Mouse (Mus musculus): ENCODE measurements around the gene Per2. TPM values are rescaled to one million over a fixed set of nuclear protein-coding genes. Genes with fewer than 3 reads are reported as not detected.

The Per2 gene
- polyA plus RNA-seq, 1 experiment: 0.96 TPM

DNA sequence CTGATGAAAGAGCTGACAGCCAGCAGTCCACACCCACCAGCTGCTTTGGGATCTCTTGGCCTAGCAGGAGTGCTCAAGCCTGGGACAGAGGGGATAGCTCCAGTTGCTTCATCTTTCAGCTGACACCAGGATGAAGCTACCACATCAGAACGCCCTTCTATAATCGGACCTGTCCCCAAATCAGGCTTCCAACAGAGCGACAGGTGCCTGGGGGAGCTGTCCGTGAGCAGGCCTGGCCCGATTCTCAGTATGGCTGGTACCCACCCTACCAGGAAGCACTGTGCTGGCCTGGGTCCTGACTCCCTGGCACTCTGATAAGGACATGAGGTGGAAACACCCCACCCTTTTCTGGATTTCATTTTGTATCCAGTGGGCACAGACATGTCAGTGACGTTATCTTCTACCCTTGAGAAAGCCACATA is 85.7 kb downstream of the Per2 start:
- Histone ChIP-seq H3K27me3 (ENCODE audit: control insufficient read depth, insufficient read depth, insufficient read length) (no peaks in the 10 kb centered on the region), H3K79me2 (ENCODE audit: control insufficient read depth, insufficient read depth) (no peaks in the 10 kb centered on the region), H3K4me3 (ENCODE audit: insufficient read depth, poor library complexity, severe bottlenecking) (no peak overlapping the region), H3K79me3 (ENCODE audit: low read depth) (no peaks in the 10 kb centered on the region), H3K36me3 (ENCODE audit: control insufficient read depth, insufficient read depth) (peaks cover 75% of the 10 kb centered on the region), H3ac (ENCODE audit: control insufficient read depth, insufficient read length, low read depth) (no peak overlapping the region)
- TF ChIP-seq CEBPB (IDR thresholded peaks at IDR 0.05; ENCODE audit: low read depth) (no peak), CTCF (IDR thresholded peaks at IDR 0.05; ENCODE audit: control insufficient read depth, insufficient read depth, insufficient read length) (no peak), MYOG (IDR thresholded peaks at IDR 0.05; ENCODE audit: control insufficient read depth, extremely low read depth, insufficient read length) (no peak), USF1 (IDR thresholded peaks at IDR 0.05; ENCODE audit: low read depth) (no peak)

DNA sequence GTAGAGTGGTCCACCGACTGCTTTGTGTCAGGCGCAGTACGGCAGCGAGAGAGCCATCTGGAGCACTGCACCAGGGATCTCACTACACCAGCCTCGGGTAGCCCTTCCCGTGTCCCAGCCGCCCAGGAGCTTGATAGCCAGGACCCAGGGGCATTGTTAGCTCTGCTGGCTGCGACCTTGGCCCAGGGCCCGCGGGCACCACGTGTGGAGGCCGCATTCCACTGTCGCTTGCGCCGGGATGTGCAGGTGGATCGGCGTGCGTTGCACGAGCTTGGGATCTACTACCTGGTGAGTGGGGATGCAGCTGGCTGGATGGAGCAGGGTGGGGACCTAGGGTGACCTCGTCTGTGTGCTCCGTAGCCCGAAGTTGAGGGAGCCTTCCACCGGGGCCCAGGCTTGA is 89.1 kb downstream of the Per2 start:
- peaks cover 42% of the 10 kb centered on the region for H3K36me3 ChIP-seq (ENCODE audit: control insufficient read depth, insufficient read depth)
- H3K79me2 ChIP-seq (ENCODE audit: control insufficient read depth, insufficient read depth): peaks cover 10% of the 10 kb centered on the region
- H3ac ChIP-seq (ENCODE audit: control insufficient read depth, insufficient read length, low read depth): no peak overlapping the region
- H3K4me3 ChIP-seq (ENCODE audit: insufficient read depth, poor library complexity, severe bottlenecking): no peak overlapping the region
- H3K27me3 ChIP-seq (ENCODE audit: control insufficient read depth, insufficient read depth, insufficient read length): no peaks in the 10 kb centered on the region
- peaks cover 3% of the 10 kb centered on the region for H3K79me3 ChIP-seq (ENCODE audit: low read depth)
- TF ChIP-seq CTCF (IDR thresholded peaks at IDR 0.05; ENCODE audit: control insufficient read depth, insufficient read depth, insufficient read length) (no peak), MYOG (IDR thresholded peaks at IDR 0.05; ENCODE audit: control insufficient read depth, extremely low read depth, insufficient read length) (no peak), CEBPB (IDR thresholded peaks at IDR 0.05; ENCODE audit: low read depth) (no peak), MYOD1 (IDR thresholded peaks at IDR 0.05; ENCODE audit: control insufficient read depth, insufficient read length, low read depth) (no peak), USF1 (IDR thresholded peaks at IDR 0.05; ENCODE audit: low read depth) (no peak), FOSL1 (IDR thresholded peaks at IDR 0.05; ENCODE audit: insufficient read depth, low read length, poor library complexity, severe bottlenecking) (no peak), MAX (IDR thresholded peaks at IDR 0.05) (no peak)

DNA sequence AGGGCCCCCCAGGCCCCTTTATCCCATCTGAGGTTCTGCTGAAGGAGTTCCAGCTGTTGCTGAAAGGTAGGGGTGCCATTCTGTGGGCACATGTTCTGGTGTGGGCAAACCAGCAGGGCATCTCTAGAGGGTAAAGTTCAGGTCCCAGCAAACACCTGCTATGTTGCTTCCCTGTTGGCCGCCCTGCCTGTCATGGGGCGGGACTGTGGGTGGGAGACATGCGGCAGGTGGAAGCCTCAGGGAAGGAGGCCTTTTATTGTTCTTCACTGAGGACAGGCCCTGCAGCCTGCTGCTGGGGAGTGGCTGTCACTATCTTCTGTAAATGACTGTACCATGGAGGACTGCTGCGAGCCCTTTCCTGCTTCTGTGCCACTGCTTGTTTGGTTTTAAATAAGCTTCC is 89.7 kb downstream of the Per2 start:
- peaks cover 10% of the 10 kb centered on the region for H3K79me2 ChIP-seq (ENCODE audit: control insufficient read depth, insufficient read depth)
- H3ac ChIP-seq (ENCODE audit: control insufficient read depth, insufficient read length, low read depth): no peak overlapping the region
- TF ChIP-seq MAX (IDR thresholded peaks at IDR 0.05) (no peak), MYOD1 (IDR thresholded peaks at IDR 0.05; ENCODE audit: control insufficient read depth, insufficient read length, low read depth) (no peak), CEBPB (IDR thresholded peaks at IDR 0.05; ENCODE audit: low read depth) (no peak), FOSL1 (IDR thresholded peaks at IDR 0.05; ENCODE audit: insufficient read depth, low read length, poor library complexity, severe bottlenecking) (no peak), MYOG (IDR thresholded peaks at IDR 0.05; ENCODE audit: control insufficient read depth, extremely low read depth, insufficient read length) (no peak), USF1 (IDR thresholded peaks at IDR 0.05; ENCODE audit: low read depth) (no peak), CTCF (IDR thresholded peaks at IDR 0.05; ENCODE audit: control insufficient read depth, insufficient read depth, insufficient read length) (no peak)
- H3K79me3 ChIP-seq (ENCODE audit: low read depth): peaks cover 3% of the 10 kb centered on the region
- H3K27me3 ChIP-seq (ENCODE audit: control insufficient read depth, insufficient read depth, insufficient read length): no peaks in the 10 kb centered on the region
- no peak overlapping the region for H3K4me3 ChIP-seq (ENCODE audit: insufficient read depth, poor library complexity, severe bottlenecking)
- peaks cover 35% of the 10 kb centered on the region for H3K36me3 ChIP-seq (ENCODE audit: control insufficient read depth, insufficient read depth)

DNA sequence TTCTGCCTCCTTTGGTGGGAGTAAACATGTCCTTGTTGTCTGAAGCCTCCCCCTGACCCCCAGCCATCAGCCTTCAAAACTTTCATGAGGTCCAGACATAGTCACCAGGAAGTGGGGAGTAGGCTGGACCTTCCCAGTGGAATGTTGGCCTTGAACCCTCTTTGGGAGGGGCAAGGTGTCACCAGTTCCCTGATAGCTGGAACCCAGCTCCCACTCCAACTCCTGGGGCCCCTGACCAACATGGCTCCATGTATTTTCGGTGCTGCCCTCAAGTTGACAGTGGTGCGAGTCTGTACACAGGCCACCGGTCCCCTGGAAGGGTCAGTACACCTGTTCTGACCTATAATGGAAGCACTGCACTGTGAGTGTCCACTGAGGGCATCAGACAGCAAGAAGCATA is 91.8 kb downstream of the Per2 start:
- Histone ChIP-seq H3K79me3 (ENCODE audit: low read depth) (peaks cover 3% of the 10 kb centered on the region), H3K36me3 (ENCODE audit: control insufficient read depth, insufficient read depth) (peaks cover 17% of the 10 kb centered on the region), H3ac (ENCODE audit: control insufficient read depth, insufficient read length, low read depth) (no peak overlapping the region), H3K79me2 (ENCODE audit: control insufficient read depth, insufficient read depth) (peaks cover 10% of the 10 kb centered on the region), H3K4me3 (ENCODE audit: insufficient read depth, poor library complexity, severe bottlenecking) (no peak overlapping the region), H3K27me3 (ENCODE audit: control insufficient read depth, insufficient read depth, insufficient read length) (no peaks in the 10 kb centered on the region)
- TF ChIP-seq MYOG (IDR thresholded peaks at IDR 0.05; ENCODE audit: control insufficient read depth, extremely low read depth, insufficient read length): no peak
- TF ChIP-seq CEBPB (IDR thresholded peaks at IDR 0.05; ENCODE audit: low read depth): no peak
- no peak for TF ChIP-seq MYOD1 (IDR thresholded peaks at IDR 0.05; ENCODE audit: control insufficient read depth, insufficient read length, low read depth)
- no peak for TF ChIP-seq MAX (IDR thresholded peaks at IDR 0.05)
- no peak for TF ChIP-seq CTCF (IDR thresholded peaks at IDR 0.05; ENCODE audit: control insufficient read depth, insufficient read depth, insufficient read length)
- TF ChIP-seq USF1 (IDR thresholded peaks at IDR 0.05; ENCODE audit: low read depth): no peak
- TF ChIP-seq FOSL1 (IDR thresholded peaks at IDR 0.05; ENCODE audit: insufficient read depth, low read length, poor library complexity, severe bottlenecking): no peak

DNA sequence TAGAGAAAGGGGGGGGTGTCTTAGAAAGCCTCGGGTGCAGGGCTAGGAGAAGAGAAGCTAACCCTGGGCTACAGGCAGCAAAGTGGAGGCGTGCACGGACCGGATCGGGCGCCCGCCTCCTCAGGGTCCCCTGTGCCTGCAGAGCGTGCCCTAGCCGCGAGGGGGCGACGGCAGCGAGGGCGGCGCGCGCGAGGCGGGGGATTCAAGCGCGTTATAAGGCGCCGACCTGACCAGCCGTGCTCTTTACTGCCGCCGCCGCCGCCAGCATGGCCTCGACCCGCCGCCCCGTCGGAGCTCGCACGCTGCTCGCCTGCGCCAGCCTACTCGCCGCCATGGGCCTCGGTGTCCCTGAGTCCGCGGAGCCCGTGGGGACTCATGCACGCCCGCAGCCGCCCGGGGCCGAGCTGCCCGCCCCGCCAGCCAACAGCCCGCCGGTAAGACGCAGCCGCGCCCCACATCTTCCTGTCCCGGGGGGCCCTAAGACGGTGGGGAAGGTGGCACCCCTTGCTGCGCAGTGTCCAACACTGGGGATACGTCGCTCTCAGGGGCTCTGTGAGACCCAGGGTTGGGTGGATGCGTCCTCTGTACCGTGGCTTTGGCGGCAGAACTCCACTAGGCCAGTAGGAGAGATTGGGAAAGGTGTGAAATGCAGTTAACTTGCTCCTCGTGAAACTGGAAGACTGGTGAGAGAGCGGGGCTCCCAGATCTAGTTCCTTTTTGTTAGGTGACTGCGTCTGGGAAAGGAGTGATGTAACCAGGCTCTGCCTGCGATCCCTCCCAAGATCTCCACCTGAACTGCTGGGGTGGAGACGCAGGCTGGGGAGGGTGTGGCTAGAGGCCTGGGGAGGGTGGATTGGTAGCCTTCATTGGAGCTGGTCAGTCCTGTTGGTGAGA is 92.7 kb downstream of the Per2 start, which contains the start of gene Erfe:
Erfe (plus strand) TSS at position 216 of the 894 bp plus-strand sequence.
- Histone ChIP-seq H3K27me3 (ENCODE audit: control insufficient read depth, insufficient read depth, insufficient read length) (no peaks in the 10 kb centered on the region), H3ac (ENCODE audit: control insufficient read depth, insufficient read length, low read depth) (peak within 1 kb of the TSS; percentile 88), H3K79me2 (ENCODE audit: control insufficient read depth, insufficient read depth) (peaks cover 10% of the 10 kb centered on the region), H3K79me3 (ENCODE audit: low read depth) (peaks cover 3% of the 10 kb centered on the region), H3K36me3 (ENCODE audit: control insufficient read depth, insufficient read depth) (peaks cover 10% of the 10 kb centered on the region), H3K4me3 (ENCODE audit: insufficient read depth, poor library complexity, severe bottlenecking) (peak within 1 kb of the TSS; percentile 34)
- peak; percentile 98 for TF ChIP-seq CTCF (IDR thresholded peaks at IDR 0.05; ENCODE audit: control insufficient read depth, insufficient read depth, insufficient read length)
- TF ChIP-seq USF1 (IDR thresholded peaks at IDR 0.05; ENCODE audit: low read depth): no peak
- TF ChIP-seq FOSL1 (IDR thresholded peaks at IDR 0.05; ENCODE audit: insufficient read depth, low read length, poor library complexity, severe bottlenecking): no peak
- no peak for TF ChIP-seq MYOG (IDR thresholded peaks at IDR 0.05; ENCODE audit: control insufficient read depth, extremely low read depth, insufficient read length)
- TF ChIP-seq CEBPB (IDR thresholded peaks at IDR 0.05; ENCODE audit: low read depth): no peak
- TF ChIP-seq MAX (IDR thresholded peaks at IDR 0.05): no peak

Other genes with a start within 250 kb of the Per2 start
- 71.0 TPM for gene Ube2f, start 209.0 kb downstream of the Per2 start, polyA plus RNA-seq (2012; fragmentation: generic; extraction: Trizol)
- gene Scly, start 161.0 kb downstream of the Per2 start, polyA plus RNA-seq (2012; fragmentation: generic; extraction: Trizol): 10.2 TPM
- gene Espnl, start 137.2 kb downstream of the Per2 start, polyA plus RNA-seq (2012; fragmentation: generic; extraction: Trizol): 0.15 TPM
- 31.3 TPM for gene Klhl30, start 108.3 kb downstream of the Per2 start, polyA plus RNA-seq (2012; fragmentation: generic; extraction: Trizol)
- 7.3 TPM for gene Erfe, start 92.9 kb downstream of the Per2 start, polyA plus RNA-seq (2012; fragmentation: generic; extraction: Trizol)
- 77.6 TPM for gene Ilkap, start 60.5 kb downstream of the Per2 start, polyA plus RNA-seq (2012; fragmentation: generic; extraction: Trizol)
- gene Hes6, start 45.3 kb downstream of the Per2 start, polyA plus RNA-seq (2012; fragmentation: generic; extraction: Trizol): 87.2 TPM
- 6.0 TPM for gene Traf3ip1, start 35.3 kb upstream of the Per2 start, polyA plus RNA-seq (2012; fragmentation: generic; extraction: Trizol)
- gene Asb1, start 81.2 kb upstream of the Per2 start, polyA plus RNA-seq (2012; fragmentation: generic; extraction: Trizol): 12.2 TPM